Mouse (Mus musculus): Measurements from ENCODE around the gene Plagl2. TPM values are rescaled to one million over a fixed set of nuclear protein-coding genes. Genes with fewer than 3 reads are reported as not detected.

The Plagl2 gene
- total and polyA plus RNA-seq, 3 experiments = 3.0 to 4.1 (median 3.5) TPM

DNA sequence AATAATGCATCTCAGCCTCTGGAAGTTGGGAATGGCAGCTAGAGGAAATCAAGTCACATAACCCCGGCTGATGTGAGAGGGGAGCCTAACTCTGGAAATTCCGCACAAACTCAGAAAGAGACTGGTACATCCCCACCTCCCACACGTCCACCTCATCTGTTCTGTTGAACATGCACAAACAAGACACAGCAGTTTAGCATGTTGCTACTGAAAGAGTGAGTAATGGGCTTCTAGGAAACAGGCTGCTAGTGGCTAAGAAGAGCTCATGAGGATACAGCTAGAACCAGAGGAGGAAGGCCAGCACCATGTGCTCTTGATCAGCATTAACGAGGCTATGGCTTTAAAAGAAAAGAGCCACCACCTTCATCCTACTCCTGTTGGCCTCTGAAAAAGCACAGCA is 3.3 kb downstream of the Plagl2 start:
- 64% methylated on average over 4 of the region's 4 CpGs for WGBS

DNA sequence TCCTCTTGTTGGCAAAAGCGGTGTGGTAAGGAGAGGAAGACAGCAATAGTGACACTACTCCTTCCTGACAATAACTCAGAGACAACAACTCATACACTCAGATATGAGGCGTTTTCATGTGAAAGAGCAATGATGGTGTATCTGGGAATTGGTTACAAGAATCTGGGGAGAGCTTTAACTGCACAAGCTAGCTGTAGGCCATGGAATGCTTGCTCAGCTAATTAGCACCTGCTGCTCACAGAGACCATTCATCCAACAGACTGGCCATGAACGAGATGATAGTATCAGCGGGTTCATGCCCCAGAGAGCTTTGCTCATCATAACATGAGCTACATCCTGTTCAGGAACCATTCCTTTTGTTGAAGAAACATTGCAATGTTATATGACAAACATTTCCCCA is 4.0 kb downstream of the Plagl2 start:
- peak overlapping the region; percentile 15; the same call in 1 of the 2 replicates for H3K9ac ChIP-seq (ENCODE audit: low read depth, low read length)

More for the DNA sequence above, 3.3 kb downstream of the Plagl2 start:
- Histone ChIP-seq H3K27ac (no peak overlapping the region), H3K9ac (ENCODE audit: low read depth, low read length) (no peak overlapping the region), H3K4me3 (no peak overlapping the region), H3K27me3 (ENCODE audit: control insufficient read depth, insufficient read depth, low read length) (no peaks in the 10 kb centered on the region), H3K4me1 (ENCODE audit: control insufficient read depth, insufficient read depth, low read length) (peaks cover 5% of the 10 kb centered on the region), H3K36me3 (ENCODE audit: control insufficient read depth, insufficient read depth, low read length) (peaks cover 16% of the 10 kb centered on the region), H3K79me2 (replicated peaks; ENCODE audit: control insufficient read depth, insufficient read depth, low read length) (peaks cover 5% of the 10 kb centered on the region; the same call in 1 of the 2 replicates)
- no peak for DNase-seq
- TF ChIP-seq CTCF (IDR thresholded peaks at IDR 0.05) (no peak), EP300 (IDR thresholded peaks at IDR 0.05; ENCODE audit: insufficient read depth, low read depth, low read length) (no peak), POLR2A (IDR thresholded peaks at IDR 0.05; ENCODE audit: insufficient read depth, low read depth, low read length) (no peak)
- intact Hi-C loops (cut with DNase I) = no loop called here

DNA sequence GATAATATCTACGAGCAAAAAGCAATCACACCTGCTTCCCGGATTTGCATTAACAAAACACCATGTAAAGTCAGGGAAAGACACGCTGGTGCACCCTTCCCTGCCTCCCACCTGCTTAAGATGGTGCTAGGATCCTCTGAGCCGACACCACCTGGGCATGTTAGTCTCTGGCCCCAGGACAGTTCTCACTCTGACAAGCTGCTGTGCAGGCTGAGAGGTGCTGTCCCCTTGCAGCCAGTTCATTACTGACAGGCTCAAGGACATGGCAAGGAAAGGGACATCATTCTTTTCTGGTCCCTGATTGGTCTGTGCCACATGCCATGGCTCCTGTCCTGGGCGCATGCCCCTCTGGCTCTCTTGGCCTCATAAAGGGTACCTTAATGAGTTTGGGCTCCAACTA is 12.7 kb downstream of the Plagl2 start:
- no peak overlapping the region; the same call in 1 of the 2 replicates for H3K9ac ChIP-seq (ENCODE audit: low read depth, low read length)
- no peaks in the 10 kb centered on the region for H3K79me2 ChIP-seq (replicated peaks; ENCODE audit: control insufficient read depth, insufficient read depth, low read length)
- no peaks in the 10 kb centered on the region for H3K27me3 ChIP-seq (ENCODE audit: control insufficient read depth, insufficient read depth, low read length)
- intact Hi-C loops (cut with DNase I) = no loop called here
- TF ChIP-seq EP300 (IDR thresholded peaks at IDR 0.05; ENCODE audit: insufficient read depth, low read depth, low read length) = 0 out of 2 replicates have a peak, but pooled peaks have one; percentile 8
- no peak for TF ChIP-seq CTCF (IDR thresholded peaks at IDR 0.05)
- peak in 1 of 2 experiments; percentile 27 for DNase-seq
- WGBS = 66% methylated on average over 5 of the region's 5 CpGs
- peaks cover 2% of the 10 kb centered on the region; the same call in 1 of the 2 replicates for H3K36me3 ChIP-seq (ENCODE audit: control insufficient read depth, insufficient read depth, low read length)
- H3K27ac ChIP-seq = peak overlapping the region; percentile 7; the same call in 1 of the 2 replicates
- no peak overlapping the region for H3K4me3 ChIP-seq
- H3K4me1 ChIP-seq (ENCODE audit: control insufficient read depth, insufficient read depth, low read length) = peaks cover 7% of the 10 kb centered on the region; the same call in 1 of the 2 replicates

More for the DNA sequence above, 4.0 kb downstream of the Plagl2 start:
- TF ChIP-seq CTCF (IDR thresholded peaks at IDR 0.05) = no peak
- peaks cover 16% of the 10 kb centered on the region for H3K36me3 ChIP-seq (ENCODE audit: control insufficient read depth, insufficient read depth, low read length)
- H3K27me3 ChIP-seq (ENCODE audit: control insufficient read depth, insufficient read depth, low read length) = no peaks in the 10 kb centered on the region
- no peak for DNase-seq
- H3K4me1 ChIP-seq (ENCODE audit: control insufficient read depth, insufficient read depth, low read length) = peaks cover 5% of the 10 kb centered on the region
- H3K4me3 ChIP-seq = no peak overlapping the region
- WGBS = 65% methylated on average over 4 of the region's 4 CpGs
- intact Hi-C loops (cut with DNase I) = no loop called here
- H3K79me2 ChIP-seq (replicated peaks; ENCODE audit: control insufficient read depth, insufficient read depth, low read length) = peaks cover 5% of the 10 kb centered on the region; the same call in 1 of the 2 replicates
- H3K27ac ChIP-seq = no peak overlapping the region

DNA sequence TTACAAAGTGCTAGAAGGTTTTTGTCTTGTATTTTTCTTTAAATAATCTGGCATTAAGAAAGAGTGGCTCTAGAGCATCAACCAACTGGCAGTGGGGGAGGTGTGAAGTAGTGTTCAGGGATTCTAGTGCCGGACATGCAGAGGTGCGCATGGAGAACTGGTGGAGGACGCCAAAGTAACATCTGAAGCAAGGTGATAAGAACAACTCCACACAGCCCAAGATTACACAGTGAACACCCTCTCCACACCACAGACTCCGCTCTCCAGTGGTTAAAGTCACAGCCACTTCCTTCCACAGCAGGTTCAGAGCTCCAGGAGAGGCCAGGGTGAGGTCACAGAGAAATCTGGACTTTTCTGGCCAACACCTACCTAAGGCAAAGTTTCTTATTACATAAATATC is 13.3 kb downstream of the Plagl2 start:
- H3K27me3 ChIP-seq (ENCODE audit: control insufficient read depth, insufficient read depth, low read length) = no peaks in the 10 kb centered on the region
- H3K36me3 ChIP-seq (ENCODE audit: control insufficient read depth, insufficient read depth, low read length) = peaks cover 2% of the 10 kb centered on the region; the same call in 1 of the 2 replicates
- 75% methylated on average over 4 of the region's 4 CpGs for WGBS

DNA sequence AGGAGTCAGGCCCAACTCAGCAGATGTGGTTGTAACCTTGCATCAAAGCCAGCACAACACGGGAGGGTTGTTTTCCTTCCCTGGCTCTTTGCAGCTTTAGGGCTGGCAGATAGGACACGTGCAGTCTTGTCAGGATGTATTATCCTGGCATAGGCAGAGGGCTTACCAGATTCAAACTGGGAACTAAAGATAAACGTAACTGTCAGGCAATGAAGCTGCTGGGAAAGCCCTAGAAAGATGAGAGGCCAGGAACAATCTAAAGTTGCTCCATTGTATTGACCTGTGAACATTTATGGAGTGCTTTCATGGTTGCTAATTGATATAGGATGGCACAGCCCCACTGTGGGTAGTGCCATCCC is 15.7 kb downstream of the Plagl2 start:
- intact Hi-C loops (cut with DNase I) = no loop called here
- 16% methylated on average over 3 of the region's 3 CpGs for WGBS

More for the DNA sequence above, 13.3 kb downstream of the Plagl2 start:
- TF ChIP-seq POLR2A (IDR thresholded peaks at IDR 0.05; ENCODE audit: insufficient read depth, low read depth, low read length) (no peak), CTCF (IDR thresholded peaks at IDR 0.05) (no peak), EP300 (IDR thresholded peaks at IDR 0.05; ENCODE audit: insufficient read depth, low read depth, low read length) (no peak)
- H3K27ac ChIP-seq = no peak overlapping the region; the same call in 1 of the 2 replicates
- no peak for DNase-seq
- H3K79me2 ChIP-seq (replicated peaks; ENCODE audit: control insufficient read depth, insufficient read depth, low read length) = no peaks in the 10 kb centered on the region
- no peak overlapping the region for H3K4me3 ChIP-seq
- H3K9ac ChIP-seq (ENCODE audit: low read depth, low read length) = no peak overlapping the region
- H3K4me1 ChIP-seq (ENCODE audit: control insufficient read depth, insufficient read depth, low read length) = peaks cover 7% of the 10 kb centered on the region; the same call in 1 of the 2 replicates
- intact Hi-C loops (cut with DNase I) = no loop called here

DNA sequence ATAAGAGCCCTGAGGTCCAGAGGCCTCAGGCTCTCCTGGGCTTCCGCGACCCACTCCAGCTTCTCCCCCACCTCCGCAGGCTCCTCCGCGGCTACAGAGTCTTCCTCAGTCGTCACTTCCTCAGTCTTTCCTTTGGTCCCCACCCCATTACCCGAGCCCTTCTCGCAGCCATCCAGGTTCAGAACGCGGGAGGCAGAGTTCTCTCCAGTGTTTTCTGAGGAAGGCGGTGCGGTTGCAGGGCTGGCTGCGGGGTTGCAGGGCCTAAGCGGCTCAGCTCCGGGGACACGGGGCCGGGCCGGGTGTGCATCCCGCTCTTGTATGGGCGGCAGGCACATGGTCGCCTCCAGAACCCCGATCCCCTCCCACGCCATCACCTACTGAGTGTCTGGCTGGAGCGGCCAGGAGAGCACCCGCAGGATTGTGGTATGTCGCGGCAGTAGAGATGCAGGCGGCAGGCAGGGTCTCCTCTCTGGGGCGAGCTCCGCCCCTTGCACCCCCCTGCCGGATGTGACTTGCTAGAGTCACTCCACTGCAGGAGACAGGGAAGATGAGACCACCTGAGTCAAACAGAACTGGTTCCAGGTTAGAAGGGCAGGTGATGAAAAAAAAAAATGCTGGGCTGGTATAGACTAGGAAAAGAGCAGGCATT is 16.2 kb downstream of the Plagl2 start, which contains the start of gene Tspyl3:
Gene Tspyl3 (minus strand): TSS at position 496 of the 649 bp plus-strand sequence.
- intact Hi-C loops (cut with DNase I) = no loop called here
- peak within 1 kb of the TSS; percentile 67 for H3K27ac ChIP-seq
- TF ChIP-seq CTCF (IDR thresholded peaks at IDR 0.05) (no peak), EP300 (IDR thresholded peaks at IDR 0.05; ENCODE audit: insufficient read depth, low read depth, low read length) (no peak), POLR2A (IDR thresholded peaks at IDR 0.05; ENCODE audit: insufficient read depth, low read depth, low read length) (no peak)
- peak within 1 kb of the TSS; percentile 90 for H3K9ac ChIP-seq (ENCODE audit: low read depth, low read length)
- peak; percentile 55 to 65 for DNase-seq
- H3K36me3 ChIP-seq (ENCODE audit: control insufficient read depth, insufficient read depth, low read length) = no peaks in the 10 kb centered on the region
- H3K27me3 ChIP-seq (ENCODE audit: control insufficient read depth, insufficient read depth, low read length) = no peaks in the 10 kb centered on the region
- 6% methylated on average over 31 of the region's 31 CpGs for WGBS
- H3K4me1 ChIP-seq (ENCODE audit: control insufficient read depth, insufficient read depth, low read length) = peaks cover 5% of the 10 kb centered on the region; the same call in 1 of the 2 replicates
- no peaks in the 10 kb centered on the region for H3K79me2 ChIP-seq (replicated peaks; ENCODE audit: control insufficient read depth, insufficient read depth, low read length)
- H3K4me3 ChIP-seq = peak within 1 kb of the TSS; percentile 54

More for the DNA sequence above, 15.7 kb downstream of the Plagl2 start:
- no peak for DNase-seq
- no peaks in the 10 kb centered on the region for H3K27me3 ChIP-seq (ENCODE audit: control insufficient read depth, insufficient read depth, low read length)
- H3K4me3 ChIP-seq = peak overlapping the region; percentile 54
- H3K9ac ChIP-seq (ENCODE audit: low read depth, low read length) = peak overlapping the region; percentile 90; the same call in 1 of the 2 replicates
- H3K36me3 ChIP-seq (ENCODE audit: control insufficient read depth, insufficient read depth, low read length) = no peaks in the 10 kb centered on the region
- TF ChIP-seq POLR2A (IDR thresholded peaks at IDR 0.05; ENCODE audit: insufficient read depth, low read depth, low read length) = no peak
- TF ChIP-seq EP300 (IDR thresholded peaks at IDR 0.05; ENCODE audit: insufficient read depth, low read depth, low read length) = no peak
- no peak for TF ChIP-seq CTCF (IDR thresholded peaks at IDR 0.05)
- H3K4me1 ChIP-seq (ENCODE audit: control insufficient read depth, insufficient read depth, low read length) = peaks cover 5% of the 10 kb centered on the region; the same call in 1 of the 2 replicates
- H3K27ac ChIP-seq = no peak overlapping the region; the same call in 1 of the 2 replicates
- H3K79me2 ChIP-seq (replicated peaks; ENCODE audit: control insufficient read depth, insufficient read depth, low read length) = no peaks in the 10 kb centered on the region

Measured in heart, adult 2 months (tissue).